Mouse (Mus musculus) heart, embryonic 11.5 days (tissue): Measurements from ENCODE around the gene Rps6ka4. TPM values are rescaled to one million over a fixed set of nuclear protein-coding genes. Genes with fewer than 3 reads are reported as not detected.

Experiments used
- ATAC-seq: fragments of 200-750 bp; cut with Nextera tagmentation; replicated peaks from 2 replicates; pipeline ENCODE4 v1.8.0; 2017; ENCODE audit warnings: moderate library complexity; ENCODE audit not compliant: insufficient number of reproducible peaks, low FRiP score, low TSS enrichment
- H3K27ac ChIP-seq: fragments of 300-500 bp; sonication (generic); 2 replicates; pipeline ENCODE4 v1.5.1; 2014; ENCODE audit warnings: mild to moderate bottlenecking, low read depth, low read length
- H3K27me3 ChIP-seq: fragments of 300-500 bp; sonication (generic); 2 replicates; pipeline ENCODE4 v1.6.1; 2014; ENCODE audit warnings: mild to moderate bottlenecking, low read length, mixed read lengths; ENCODE audit not compliant: control insufficient read depth, insufficient read depth
- H3K36me3 ChIP-seq: fragments of 300-500 bp; sonication (generic); 2 replicates; pipeline ENCODE4 v1.6.1; 2014; ENCODE audit warnings: mild to moderate bottlenecking, low read length, moderate library complexity, mixed read lengths; ENCODE audit not compliant: control insufficient read depth, insufficient read depth
- H3K4me1 ChIP-seq: fragments of 300-500 bp; sonication (generic); 2 replicates; pipeline ENCODE4 v1.6.1; 2014; ENCODE audit warnings: low read length; ENCODE audit not compliant: control insufficient read depth, insufficient read depth
- H3K4me2 ChIP-seq: fragments of 300-500 bp; sonication (generic); 2 replicates; pipeline ENCODE4 v1.6.1; 2014; ENCODE audit warnings: mild to moderate bottlenecking, moderate library complexity
- H3K4me3 ChIP-seq: fragments of 300-500 bp; sonication (generic); 2 replicates; pipeline ENCODE4 v1.5.1; 2014; ENCODE audit warnings: low read depth, low read length
- H3K9ac ChIP-seq: fragments of 300-500 bp; sonication (generic); 2 replicates; pipeline ENCODE4 v1.6.1; 2014; ENCODE audit warnings: mild to moderate bottlenecking, low read depth, low read length, moderate library complexity
- H3K9me3 ChIP-seq: fragments of 300-500 bp; sonication (generic); replicated peaks from 2 replicates; pipeline ENCODE4 v1.6.1; 2016; ENCODE audit warnings: low read length; ENCODE audit not compliant: control insufficient read depth
- WGBS: fragments of 180-500 bp; shearing (Covaris S2); extraction: QIAGEN DNeasy Blood & Tissue Kit; methylation state at CpG from one replicate; pipeline ENCODE4 v1.1.7; 2014; ENCODE audit not compliant: insufficient replicate concordance; 5-methylcytosine and 5-hydroxymethylcytosine counted together
- polyA plus RNA-seq: library from polyadenylated mRNA; unstranded; fragments of >200 nt; fragmentation: Nextera tagmentation; extraction: Ambion mirVana; gene quantifications from 2 replicates; pipeline ENCODE4 v1.2.1, GENCODE M21; 2014

The Rps6ka4 gene
- polyA plus RNA-seq, 1 experiment from 2014 or later: 11.7 TPM

DNA sequence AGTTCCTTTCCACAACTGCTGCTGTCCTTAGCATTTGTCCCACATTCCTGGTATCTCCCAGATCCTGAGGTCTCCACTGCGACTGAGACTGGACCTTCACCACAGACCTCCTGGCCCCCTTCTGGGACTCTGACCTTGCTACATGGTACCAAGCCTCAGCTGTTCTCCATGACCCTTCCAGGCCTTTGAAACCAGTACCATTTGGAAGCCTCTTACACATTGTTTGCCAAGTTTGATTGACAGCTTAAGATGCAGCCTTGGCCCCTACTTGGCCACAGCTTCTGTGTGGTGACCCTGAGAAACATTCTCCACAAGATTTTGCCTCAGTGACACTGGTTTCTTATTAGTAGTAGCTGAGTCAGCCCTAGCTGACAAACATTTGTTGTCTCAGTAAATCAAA, 1.9 kb upstream of the Rps6ka4 start:
- Histone ChIP-seq H3K27ac (no peak overlapping the region), H3K9me3 (no peaks in the 10 kb centered on the region), H3K27me3 (peaks cover 60% of the 10 kb centered on the region), H3K36me3 (peaks cover 5% of the 10 kb centered on the region; the same call in 1 of the 2 replicates), H3K4me1 (0 out of 2 replicates have a peak, but pooled peaks cover 8% of the 10 kb centered on the region), H3K9ac (no peak overlapping the region), H3K4me3 (no peak overlapping the region), H3K4me2 (no peak overlapping the region)
- 42% methylated on average over 1 of the region's 1 CpGs for WGBS
- no peak for ATAC-seq

DNA sequence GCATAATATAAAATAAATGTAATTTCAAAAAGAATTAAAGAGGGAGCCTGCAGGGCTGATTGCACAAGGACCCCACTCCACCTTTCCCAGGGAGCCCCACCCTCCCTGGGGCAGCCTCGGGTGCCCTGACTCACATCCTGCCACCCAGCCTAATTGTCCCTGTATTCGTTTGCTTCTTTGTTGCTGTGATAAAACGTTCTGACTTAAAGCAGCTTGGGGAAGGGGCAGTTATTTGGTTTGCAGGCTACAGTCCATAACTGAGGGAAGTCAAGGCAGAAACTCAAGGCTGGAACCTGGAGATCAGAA, 809 bp upstream of the Rps6ka4 start:
- Histone ChIP-seq H3K4me1 (0 out of 2 replicates have a peak, but pooled peaks cover 8% of the 10 kb centered on the region), H3K36me3 (peaks cover 5% of the 10 kb centered on the region; the same call in 1 of the 2 replicates), H3K4me3 (no peak overlapping the region), H3K27me3 (peaks cover 57% of the 10 kb centered on the region), H3K27ac (no peak overlapping the region), H3K9me3 (no peaks in the 10 kb centered on the region), H3K9ac (no peak overlapping the region), H3K4me2 (no peak overlapping the region; the same call in 1 of the 2 replicates)
- ATAC-seq: no peak
- WGBS: 15% methylated on average over 3 of the region's 3 CpGs

GRCm38 (mm10) chr19:6839615-6840474, 591 bp downstream of the Rps6ka4 start:
- no peaks in the 10 kb centered on the region for H3K9me3 ChIP-seq
- peak overlapping the region; percentile 92 for H3K4me2 ChIP-seq
- peak overlapping the region; percentile 69 for H3K4me3 ChIP-seq
- peak; percentile 10; the same call in 1 of the 2 replicates for ATAC-seq
- peak overlapping the region; percentile 75 for H3K9ac ChIP-seq
- H3K27ac ChIP-seq: no peak overlapping the region
- under 1% methylated on average over 46 of the region's 46 CpGs for WGBS
- H3K4me1 ChIP-seq: 0 out of 2 replicates have a peak, but pooled peaks cover 8% of the 10 kb centered on the region
- peaks cover 5% of the 10 kb centered on the region; the same call in 1 of the 2 replicates for H3K36me3 ChIP-seq
- peaks cover 50% of the 10 kb centered on the region for H3K27me3 ChIP-seq

DNA sequence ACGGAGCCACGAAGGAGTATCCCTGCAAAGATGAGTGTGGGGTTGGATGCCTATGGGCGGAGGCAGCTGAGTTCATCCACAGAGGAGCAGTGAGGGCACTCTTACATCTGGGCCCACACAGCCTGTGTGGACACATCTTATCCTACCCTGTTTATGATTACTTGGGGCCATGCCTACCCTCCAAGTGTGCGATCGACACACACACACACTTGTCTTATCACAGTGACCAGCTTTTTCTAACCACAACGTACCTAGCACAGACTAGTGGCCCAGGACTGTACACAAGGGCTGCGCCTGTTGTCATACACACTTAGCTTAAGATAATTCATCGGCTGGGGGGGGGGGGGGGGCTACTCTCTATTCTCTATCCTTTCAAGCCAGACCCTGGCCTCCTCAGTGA, 8.1 kb downstream of the Rps6ka4 start:
- no peak for ATAC-seq

DNA sequence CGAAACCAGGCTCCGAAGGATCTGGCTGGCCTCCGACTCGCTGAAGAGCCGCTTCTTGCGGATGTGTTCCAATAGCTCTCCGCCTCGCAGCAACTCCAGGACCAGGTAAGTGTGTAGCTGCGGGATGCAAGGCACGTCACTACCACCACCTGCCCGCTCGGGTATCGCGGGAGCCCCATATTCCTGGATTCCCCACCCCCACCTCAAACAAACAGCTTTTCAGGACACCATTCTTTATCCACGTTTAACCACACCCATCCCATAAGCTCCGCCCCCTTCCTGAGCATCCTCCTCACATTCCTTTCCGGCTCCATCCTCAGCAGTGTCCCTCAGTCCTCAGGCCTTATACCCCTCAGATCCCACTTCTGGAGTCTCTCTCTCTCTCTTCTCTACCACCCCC, 9.1 kb downstream of the Rps6ka4 start:
- H3K4me3 ChIP-seq: no peak overlapping the region

More for the DNA sequence above, 8.1 kb downstream of the Rps6ka4 start:
- H3K4me2 ChIP-seq: no peak overlapping the region
- peaks cover 63% of the 10 kb centered on the region for H3K27me3 ChIP-seq
- no peak overlapping the region for H3K27ac ChIP-seq
- peaks cover 3% of the 10 kb centered on the region for H3K36me3 ChIP-seq
- no peaks in the 10 kb centered on the region for H3K9me3 ChIP-seq
- 0 out of 2 replicates have a peak, but pooled peaks cover 5% of the 10 kb centered on the region for H3K4me1 ChIP-seq
- no peak overlapping the region for H3K9ac ChIP-seq
- 74% methylated on average over 8 of the region's 8 CpGs for WGBS
- no peak overlapping the region for H3K4me3 ChIP-seq

DNA sequence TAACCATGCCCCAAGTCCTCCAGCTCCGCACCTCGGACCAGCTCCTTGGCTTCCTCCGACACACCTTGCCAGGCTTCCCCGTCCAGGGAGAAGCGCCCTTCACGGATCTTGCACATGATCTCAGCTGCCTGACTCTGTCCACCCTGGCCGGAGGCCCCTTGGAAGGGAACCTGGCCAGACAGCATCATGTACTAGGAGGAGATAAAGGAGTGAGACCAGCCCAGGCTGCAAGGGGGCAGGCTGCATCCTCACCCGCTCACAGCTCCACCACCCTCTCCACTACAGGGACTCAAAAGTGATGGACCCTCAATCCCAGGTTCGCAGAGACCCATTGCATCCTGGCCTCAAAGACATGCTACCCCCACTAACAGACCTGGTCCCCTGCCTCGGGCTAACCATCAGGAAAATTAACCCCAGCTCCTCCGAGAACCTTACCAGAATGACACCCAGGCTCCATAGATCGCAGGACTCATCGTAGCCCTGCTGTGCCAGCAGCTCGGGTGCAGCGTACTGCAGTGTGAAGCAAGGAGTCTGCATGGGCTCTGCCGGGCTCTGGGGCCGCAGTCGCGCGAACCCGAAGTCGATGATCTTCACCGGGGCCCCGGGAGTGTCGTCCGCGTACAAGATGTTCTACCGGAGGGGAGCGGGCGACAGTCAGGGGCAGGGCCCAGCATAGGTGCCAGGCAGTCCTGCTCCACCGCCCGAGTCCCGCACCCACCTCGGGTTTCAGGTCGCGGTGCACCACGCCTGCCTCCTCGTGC, 9.7 kb downstream of the Rps6ka4 start:
- no peak for ATAC-seq
- 9% methylated on average over 38 of the region's 38 CpGs for WGBS
- Histone ChIP-seq H3K4me3 (peak overlapping the region; percentile 33), H3K4me1 (0 out of 2 replicates have a peak, but pooled peaks cover 5% of the 10 kb centered on the region), H3K27me3 (peaks cover 58% of the 10 kb centered on the region), H3K9me3 (no peaks in the 10 kb centered on the region), H3K4me2 (peak overlapping the region; percentile 53), H3K9ac (no peak overlapping the region), H3K27ac (no peak overlapping the region), H3K36me3 (peaks cover 3% of the 10 kb centered on the region; the same call in 1 of the 2 replicates)

More for the DNA sequence above, 9.1 kb downstream of the Rps6ka4 start:
- Histone ChIP-seq H3K9ac (no peak overlapping the region), H3K27me3 (peaks cover 59% of the 10 kb centered on the region), H3K4me1 (0 out of 2 replicates have a peak, but pooled peaks cover 5% of the 10 kb centered on the region), H3K27ac (no peak overlapping the region), H3K9me3 (no peaks in the 10 kb centered on the region), H3K4me2 (peak overlapping the region; percentile 44), H3K36me3 (peaks cover 3% of the 10 kb centered on the region; the same call in 1 of the 2 replicates)
- 8% methylated on average over 17 of the region's 17 CpGs for WGBS
- no peak for ATAC-seq

DNA sequence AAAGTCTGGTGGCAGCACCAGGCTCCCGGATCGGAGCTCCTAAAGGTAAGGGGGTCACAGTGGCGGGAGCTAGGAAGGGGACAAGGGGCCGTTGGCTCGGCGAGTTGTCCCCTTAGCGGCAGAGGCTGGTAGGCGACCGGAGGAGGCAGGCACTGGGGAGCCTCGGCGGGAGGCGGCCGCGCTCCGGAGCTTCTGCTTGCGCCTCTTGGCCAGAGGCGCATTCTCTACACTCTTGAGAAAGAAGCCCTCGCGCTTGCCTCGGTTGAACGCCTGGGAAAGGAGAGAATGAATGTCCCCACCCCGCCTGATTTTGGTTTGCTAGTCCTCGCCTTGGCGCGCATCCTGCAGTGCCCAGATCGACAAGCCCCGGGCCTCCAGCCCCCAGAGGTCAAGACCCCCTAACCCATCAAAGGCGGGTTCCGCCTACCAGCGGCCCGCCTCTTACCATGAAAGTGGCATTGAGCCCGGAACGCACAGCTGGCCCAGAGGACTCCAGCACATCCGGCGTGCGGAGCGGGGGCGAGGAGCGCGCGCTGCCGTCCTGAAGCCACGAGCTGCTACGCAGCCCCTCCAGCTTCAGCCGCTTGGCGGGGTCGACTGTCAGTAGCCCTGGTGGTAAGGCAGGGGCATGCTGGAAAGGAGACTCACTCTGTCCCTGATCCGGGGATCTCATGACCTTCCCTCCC, 10.4 kb downstream of the Rps6ka4 start:
- 7% methylated on average over 48 of the region's 48 CpGs for WGBS
- no peak for ATAC-seq
- H3K4me3 ChIP-seq: peak overlapping the region; percentile 33
- H3K27me3 ChIP-seq: peaks cover 55% of the 10 kb centered on the region
- H3K27ac ChIP-seq: no peak overlapping the region
- peak overlapping the region; percentile 53 for H3K4me2 ChIP-seq
- 0 out of 2 replicates have a peak, but pooled peaks cover 5% of the 10 kb centered on the region for H3K4me1 ChIP-seq
- H3K9me3 ChIP-seq: no peaks in the 10 kb centered on the region
- peaks cover 3% of the 10 kb centered on the region; the same call in 1 of the 2 replicates for H3K36me3 ChIP-seq
- no peak overlapping the region for H3K9ac ChIP-seq

DNA sequence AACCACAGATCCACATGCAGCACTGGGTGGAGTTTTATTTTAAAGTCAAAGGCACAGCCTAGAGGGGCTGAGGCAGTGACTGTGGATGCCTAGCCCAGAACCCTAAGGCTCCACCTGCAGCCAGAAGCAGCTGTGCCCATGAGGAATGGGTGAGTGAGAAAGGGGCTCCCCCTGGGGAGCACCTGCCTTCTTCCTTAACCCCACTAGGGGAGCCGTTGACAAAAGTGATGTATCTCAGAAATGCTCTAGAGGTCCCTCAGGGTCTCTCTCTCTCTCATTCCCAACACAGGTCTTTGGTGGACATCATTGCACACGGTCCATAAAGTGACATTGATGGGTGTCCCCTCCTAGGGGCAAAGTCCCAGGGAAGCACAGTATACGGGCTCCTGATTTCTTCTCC, 11.4 kb downstream of the Rps6ka4 start:
- ATAC-seq: no peak
- Histone ChIP-seq H3K27me3 (peaks cover 55% of the 10 kb centered on the region), H3K36me3 (no peaks in the 10 kb centered on the region), H3K9ac (no peak overlapping the region), H3K27ac (no peak overlapping the region), H3K4me2 (no peak overlapping the region), H3K4me3 (no peak overlapping the region), H3K9me3 (no peaks in the 10 kb centered on the region), H3K4me1 (0 out of 2 replicates have a peak, but pooled peaks cover 5% of the 10 kb centered on the region)
- 12% methylated on average over 3 of the region's 3 CpGs for WGBS
